Mouse (Mus musculus) brain, embryonic 14.5 days (tissue): ENCODE measurements around the gene Grk2.

Experiments
- CTCF ChIP-seq: fragments of 200-500 bp; IDR thresholded peaks from 2 replicates; pipeline ENCODE4 v1.5.1; 2012; ENCODE audit warnings: inconsistent platforms, mild to moderate bottlenecking, moderate library complexity, borderline replicate concordance; ENCODE audit not compliant: insufficient read depth, insufficient read length; ENCODE audit errors: extremely low read depth
- POLR2A ChIP-seq: fragments of 200-500 bp; IDR thresholded peaks from 2 replicates; pipeline ENCODE4 v1.6.1; 2012; ENCODE audit warnings: mild to moderate bottlenecking, inconsistent platforms, borderline replicate concordance; ENCODE audit not compliant: poor library complexity, insufficient read depth, insufficient read length, severe bottlenecking; ENCODE audit errors: extremely low read depth

GRCm38 (mm10) chr19:4262756-4263155 lies 43.3 kb downstream of the Grk2 start:
- TF ChIP-seq POLR2A (no peak), CTCF (no peak)
